Mouse (Mus musculus) right cerebral cortex, postnatal 4 days (tissue): ENCODE results near the gene Fam83f.

Experiments
- DNase-seq: peaks from one replicate; pipeline ENCODE4 v3.0.0-alpha.2; 2022

The Fam83f gene

DNA sequence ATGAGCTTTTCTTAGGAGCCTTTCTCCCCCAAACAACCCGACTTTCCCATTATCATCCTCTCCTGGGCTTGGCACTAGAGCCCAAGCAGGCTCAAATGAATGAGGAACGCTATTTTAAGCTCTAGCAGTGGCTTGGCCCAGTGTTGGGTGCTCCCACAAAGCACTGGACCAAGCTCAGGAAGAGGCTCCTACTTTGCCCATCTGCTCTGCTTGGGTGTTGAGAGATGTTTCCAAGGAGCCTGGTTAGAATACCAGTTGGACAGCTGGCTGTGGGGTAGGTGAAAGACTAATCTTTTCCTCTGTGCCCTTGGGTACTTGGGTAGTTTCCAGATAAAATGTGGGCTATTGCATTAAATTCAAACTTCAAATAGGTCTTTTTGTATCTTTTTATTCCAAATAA lies 1.2 kb downstream of the Fam83f start:
- no peak for DNase-seq

GRCm38 (mm10) chr15:80673337-80674095 lies 1.9 kb downstream of the Fam83f start:
- no peak for DNase-seq

- DNase-seq, result no peak
These were observed 3.1 kb downstream of the Fam83f start for GRCm38 (mm10) chr15:80674700-80675099.

GRCm38 (mm10) chr15:80679515-80680215 lies 8.0 kb downstream of the Fam83f start:
- DNase-seq, result peak; percentile 65

GRCm38 (mm10) chr15:80680347-80681030 lies 8.8 kb downstream of the Fam83f start:
- no peak for DNase-seq

- DNase-seq, result no peak
These were observed 9.8 kb downstream of the Fam83f start for GRCm38 (mm10) chr15:80681466-80681881.

GRCm38 (mm10) chr15:80682343-80682742 lies 10.7 kb downstream of the Fam83f start:
- no peak for DNase-seq

DNA sequence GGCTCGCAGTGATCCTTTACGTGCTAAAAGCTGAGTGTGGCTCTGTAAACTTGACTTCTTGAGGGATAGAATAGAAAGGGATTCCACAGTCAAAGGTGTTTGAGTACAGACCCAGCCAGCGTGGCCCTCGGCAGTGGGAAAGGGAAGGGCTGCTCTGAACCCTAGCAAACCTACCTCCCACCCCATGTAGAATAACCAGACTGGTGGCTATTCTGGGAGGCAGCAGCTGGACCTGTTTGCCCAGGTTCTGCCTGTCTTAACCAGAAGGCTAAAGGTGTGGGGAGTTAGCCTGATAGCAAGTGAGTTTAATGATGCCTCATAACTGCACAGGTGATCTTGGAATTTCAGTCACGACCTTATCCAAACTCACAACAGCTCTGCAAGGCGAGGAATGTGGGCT lies 11.5 kb downstream of the Fam83f start:
- no peak for DNase-seq

DNA sequence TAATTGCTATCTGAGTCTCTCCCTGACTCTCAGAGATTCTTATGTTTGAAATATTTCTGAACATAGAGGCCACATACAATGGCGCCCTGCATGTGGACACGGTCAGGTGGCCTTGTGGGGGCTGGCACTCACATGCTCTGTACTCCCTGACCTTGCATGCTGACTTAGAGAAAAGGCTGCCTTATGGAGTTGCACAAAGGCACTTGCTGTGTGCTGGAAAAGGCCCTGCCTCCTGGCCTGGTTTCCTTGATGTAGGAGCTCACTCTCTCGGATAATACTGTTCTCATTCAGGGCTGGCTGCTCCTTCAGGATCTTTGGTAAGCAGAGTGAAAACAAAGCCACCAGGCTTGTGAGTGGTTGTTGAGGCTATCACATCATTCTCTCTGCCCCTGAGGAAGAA lies 12.3 kb downstream of the Fam83f start:
- no peak for DNase-seq

- no peak for DNase-seq
These were observed 13.3 kb downstream of the Fam83f start for GRCm38 (mm10) chr15:80684786-80685602.

GRCm38 (mm10) chr15:80685603-80685895 lies 13.9 kb downstream of the Fam83f start:
- DNase-seq, result no peak

GRCm38 (mm10) chr15:80688536-80688935 lies 16.9 kb downstream of the Fam83f start:
- no peak for DNase-seq

GRCm38 (mm10) chr15:80693492-80693891 lies 21.8 kb downstream of the Fam83f start:
- DNase-seq, result no peak

GRCm38 (mm10) chr15:80694125-80694910 lies 22.7 kb downstream of the Fam83f start:
- DNase-seq, result peak; percentile 89

- DNase-seq, result no peak
These were observed 25.9 kb downstream of the Fam83f start for GRCm38 (mm10) chr15:80697564-80697963.

GRCm38 (mm10) chr15:80701481-80702257 lies 30.0 kb downstream of the Fam83f start:
- DNase-seq, result no peak

DNA sequence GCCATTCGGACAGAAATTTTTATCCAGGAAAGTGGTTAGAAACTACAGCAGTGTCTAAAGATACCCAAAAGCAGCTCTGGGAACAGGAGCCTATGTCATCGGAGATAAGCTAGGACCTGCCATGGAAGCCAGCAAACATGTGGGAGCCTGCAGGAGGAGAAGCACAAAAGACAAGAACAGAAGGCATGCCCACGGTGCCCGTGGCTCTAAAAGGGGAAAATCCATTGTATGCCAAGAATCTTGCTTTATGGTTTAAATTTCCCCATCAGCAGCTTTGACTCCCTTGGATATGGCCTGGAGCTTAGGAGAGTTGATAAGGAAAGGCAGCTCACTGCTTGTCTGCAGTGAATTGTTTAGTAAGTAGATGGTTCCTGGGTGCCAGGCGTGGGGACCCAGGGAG lies 31.3 kb downstream of the Fam83f start:
- no peak for DNase-seq

- no peak for DNase-seq
These were observed 31.8 kb downstream of the Fam83f start for GRCm38 (mm10) chr15:80703495-80703894.

GRCm38 (mm10) chr15:80704267-80704666 lies 32.6 kb downstream of the Fam83f start:
- peak; percentile 72 for DNase-seq

- peak; percentile 88 for DNase-seq
These were observed 34.3 kb downstream of the Fam83f start for GRCm38 (mm10) chr15:80705828-80706549.

GRCm38 (mm10) chr15:80706596-80706995 lies 34.9 kb downstream of the Fam83f start:
- no peak for DNase-seq
